Mouse (Mus musculus) testis, adult 2 months (tissue): ENCODE data around the gene Dixdc1. TPM values are rescaled to one million over a fixed set of nuclear protein-coding genes. Genes with fewer than 3 reads are reported as not detected.

ENCODE experiments used
- H3K27ac ChIP-seq: fragments of 200-500 bp; 2 replicates; pipeline ENCODE4 v1.5.1; 2012; ENCODE audit warnings: low read depth, low read length; ENCODE audit not compliant: control insufficient read depth, insufficient read depth
- H3K27me3 ChIP-seq: fragments of 200-500 bp; 2 replicates; pipeline ENCODE4 v1.6.1; 2012; ENCODE audit warnings: mild to moderate bottlenecking, low read length, moderate library complexity; ENCODE audit not compliant: control insufficient read depth, insufficient read depth
- H3K36me3 ChIP-seq: fragments of 200-500 bp; 2 replicates; pipeline ENCODE4 v1.6.1; 2012; ENCODE audit warnings: mild to moderate bottlenecking, low read length; ENCODE audit not compliant: control insufficient read depth, insufficient read depth
- H3K4me1 ChIP-seq: fragments of 200-500 bp; 2 replicates; pipeline ENCODE4 v1.6.1; 2012; ENCODE audit warnings: low read length; ENCODE audit not compliant: control insufficient read depth, insufficient read depth
- H3K4me3 ChIP-seq: fragments of 200-500 bp; 2 replicates; pipeline ENCODE4 v1.5.1; 2012; ENCODE audit warnings: low read depth, mild to moderate bottlenecking, low read length, moderate library complexity, mixed read lengths; ENCODE audit not compliant: control insufficient read depth
- CTCF ChIP-seq: fragments of 200-500 bp; IDR thresholded peaks from 2 replicates; pipeline ENCODE4 v1.5.1; 2012; ENCODE audit warnings: low read depth, mild to moderate bottlenecking, inconsistent platforms, low read length, moderate library complexity; ENCODE audit not compliant: control insufficient read depth, insufficient read depth, insufficient replicate concordance
- POLR2A ChIP-seq: fragments of 200-500 bp; IDR thresholded peaks from 2 replicates; pipeline ENCODE4 v1.6.1; 2012; ENCODE audit warnings: low read depth, mild to moderate bottlenecking, inconsistent platforms, low read length, moderate library complexity; ENCODE audit not compliant: control insufficient read depth
- polyA plus RNA-seq: library from polyadenylated mRNA; depleted of rRNA; stranded (reverse); fragments of >200 nt; gene quantifications from 2 replicates; pipeline ENCODE4 v1.2.3, GENCODE M21; 2012

The Dixdc1 gene
- polyA plus RNA-seq, 1 experiment = 14.1 TPM

DNA sequence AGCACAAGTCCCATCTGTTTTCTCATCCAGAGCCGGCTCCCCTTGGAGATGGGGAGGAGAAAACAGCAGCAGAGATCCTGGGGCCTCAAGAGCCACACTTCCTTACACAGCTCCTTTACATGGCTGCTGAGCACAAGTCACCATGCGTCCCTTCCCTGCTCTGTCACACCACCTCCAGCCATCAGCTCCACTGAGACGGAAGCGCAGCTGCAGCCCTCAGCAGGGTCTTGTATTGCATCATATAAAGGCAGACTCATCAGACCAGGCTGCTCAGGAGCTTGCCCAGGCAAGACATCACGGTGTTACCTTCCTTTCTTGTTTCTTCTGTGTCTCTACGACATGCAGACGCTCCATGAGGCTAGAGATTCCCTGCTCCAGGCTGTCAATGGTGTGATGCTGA is 57.6 kb downstream of the Dixdc1 start:
- Histone ChIP-seq H3K36me3 (no peaks in the 10 kb centered on the region; the same call in 1 of the 2 replicates), H3K27me3 (no peaks in the 10 kb centered on the region), H3K4me1 (no peaks in the 10 kb centered on the region), H3K4me3 (no peak overlapping the region), H3K27ac (no peak overlapping the region)
- TF ChIP-seq CTCF = no peak
- no peak for TF ChIP-seq POLR2A

DNA sequence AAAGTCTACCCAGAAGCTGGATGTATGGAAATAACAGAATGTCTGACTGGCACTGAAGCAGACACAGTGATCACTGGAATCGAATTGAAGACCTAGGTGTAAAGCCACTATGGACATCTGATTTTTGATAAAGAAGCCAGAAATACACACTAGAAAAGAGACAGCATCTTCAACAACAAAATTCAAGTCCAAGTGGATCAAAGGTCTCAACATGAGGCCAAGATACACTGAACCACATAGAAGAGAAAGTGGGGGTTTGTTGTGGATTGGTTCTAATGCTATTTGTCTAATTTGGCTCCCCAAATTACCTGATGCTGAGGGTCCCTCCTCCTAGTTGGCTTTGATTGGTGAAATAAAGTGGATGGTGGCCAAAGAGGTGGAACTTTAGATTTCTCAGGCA is 59.9 kb downstream of the Dixdc1 start:
- no peaks in the 10 kb centered on the region; the same call in 1 of the 2 replicates for H3K36me3 ChIP-seq
- H3K4me1 ChIP-seq = no peaks in the 10 kb centered on the region
- no peak overlapping the region for H3K27ac ChIP-seq
- H3K4me3 ChIP-seq = no peak overlapping the region
- no peaks in the 10 kb centered on the region for H3K27me3 ChIP-seq
- TF ChIP-seq POLR2A (no peak), CTCF (no peak)

DNA sequence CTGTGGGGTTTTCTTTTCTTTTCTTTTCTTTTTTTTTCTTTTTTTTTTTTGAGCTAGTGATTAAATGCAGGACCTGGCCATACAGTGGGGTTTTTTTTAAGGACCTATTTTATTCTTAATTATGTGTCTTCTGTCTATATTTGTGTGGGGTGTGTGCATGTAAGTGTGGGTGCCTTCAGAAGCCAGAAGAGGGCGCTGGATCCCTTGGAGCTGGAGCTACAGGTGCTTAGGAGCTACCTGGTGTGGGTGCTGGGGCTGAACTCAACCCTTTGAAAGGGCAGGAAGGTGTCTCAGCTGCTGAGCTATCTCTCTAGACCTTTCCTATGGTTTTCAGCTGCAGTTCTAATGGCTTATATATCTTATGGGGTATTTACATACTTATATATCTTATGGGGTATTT is 64.5 kb downstream of the Dixdc1 start:
- H3K27ac ChIP-seq = no peak overlapping the region
- H3K27me3 ChIP-seq = no peaks in the 10 kb centered on the region
- H3K36me3 ChIP-seq = no peaks in the 10 kb centered on the region; the same call in 1 of the 2 replicates
- TF ChIP-seq POLR2A = no peak
- no peak for TF ChIP-seq CTCF
- H3K4me1 ChIP-seq = no peaks in the 10 kb centered on the region
- H3K4me3 ChIP-seq = no peak overlapping the region

DNA sequence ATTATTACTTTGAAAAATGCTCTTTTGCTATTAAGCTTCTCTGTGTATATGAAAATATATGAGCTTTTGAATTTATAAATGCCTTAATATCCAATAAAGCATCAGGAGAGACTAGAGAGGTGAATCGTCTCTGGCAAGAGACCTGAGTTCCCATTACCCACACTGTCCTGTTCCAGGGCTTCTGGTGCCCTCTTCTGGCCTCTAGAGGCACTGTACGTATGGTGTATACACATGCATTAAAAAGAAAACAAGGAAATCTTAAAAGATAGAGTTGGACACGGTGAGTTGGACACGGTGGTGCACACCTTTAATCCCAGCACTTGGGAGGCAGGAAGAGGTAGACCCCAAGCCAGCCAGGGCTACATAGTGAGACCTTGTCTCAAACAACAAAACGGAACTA is 68.6 kb downstream of the Dixdc1 start:
- Histone ChIP-seq H3K27ac (no peak overlapping the region), H3K4me1 (no peaks in the 10 kb centered on the region), H3K27me3 (no peaks in the 10 kb centered on the region), H3K4me3 (no peak overlapping the region), H3K36me3 (no peaks in the 10 kb centered on the region)
- TF ChIP-seq POLR2A (no peak), CTCF (peak; percentile 17; the same call in 1 of the 2 replicates)

- Histone ChIP-seq H3K4me3 (no peak overlapping the region), H3K4me1 (no peaks in the 10 kb centered on the region), H3K36me3 (no peaks in the 10 kb centered on the region), H3K27ac (no peak overlapping the region), H3K27me3 (no peaks in the 10 kb centered on the region)
- TF ChIP-seq POLR2A (no peak), CTCF (no peak)
Measured at GRCm38 (mm10) chr9:50667579-50668498, 71.5 kb downstream of the Dixdc1 start.

- Histone ChIP-seq H3K36me3 (no peaks in the 10 kb centered on the region), H3K4me3 (no peak overlapping the region), H3K27ac (no peak overlapping the region), H3K27me3 (no peaks in the 10 kb centered on the region), H3K4me1 (no peaks in the 10 kb centered on the region)
- TF ChIP-seq CTCF = no peak
- TF ChIP-seq POLR2A = no peak
Measured at GRCm38 (mm10) chr9:50666442-50666841, 72.9 kb downstream of the Dixdc1 start.

- TF ChIP-seq CTCF (no peak), POLR2A (no peak)
- H3K4me1 ChIP-seq = peaks cover 3% of the 10 kb centered on the region
- H3K4me3 ChIP-seq = peak overlapping the region; percentile 10; the same call in 1 of the 2 replicates
- H3K27me3 ChIP-seq = no peaks in the 10 kb centered on the region
- no peak overlapping the region for H3K27ac ChIP-seq
- no peaks in the 10 kb centered on the region for H3K36me3 ChIP-seq
Measured at GRCm38 (mm10) chr9:50664826-50665225, 74.5 kb downstream of the Dixdc1 start.
